Mouse (Mus musculus): ENCODE measurements around the gene Irgm2. TPM values are rescaled to one million over a fixed set of nuclear protein-coding genes. Genes with fewer than 3 reads are reported as not detected.

Gene Irgm2
- total RNA-seq, 1 experiment from 2014 or later, result 8.8 TPM

- ATAC-seq (replicated peaks; ENCODE audit: insufficient number of reproducible peaks, low FRiP score, low TSS enrichment, poor library complexity, severe bottlenecking), result peak; percentile 70
These were observed 39.7 kb downstream of the Irgm2 start for GRCm38 (mm10) chr11:58238840-58239791.

- no peak for ATAC-seq (replicated peaks; ENCODE audit: insufficient number of reproducible peaks, low FRiP score, low TSS enrichment, poor library complexity, severe bottlenecking)
These were observed 47.9 kb downstream of the Irgm2 start for GRCm38 (mm10) chr11:58247294-58247693.

GRCm38 (mm10) chr11:58249203-58249981, 50.0 kb downstream of the Irgm2 start:
- ATAC-seq (replicated peaks; ENCODE audit: insufficient number of reproducible peaks, low FRiP score, low TSS enrichment, poor library complexity, severe bottlenecking), result no peak

GRCm38 (mm10) chr11:58250550-58250949, 51.1 kb downstream of the Irgm2 start:
- ATAC-seq (replicated peaks; ENCODE audit: insufficient number of reproducible peaks, low FRiP score, low TSS enrichment, poor library complexity, severe bottlenecking), result no peak

- no peak for ATAC-seq (replicated peaks; ENCODE audit: insufficient number of reproducible peaks, low FRiP score, low TSS enrichment, poor library complexity, severe bottlenecking)
These were observed 55.0 kb downstream of the Irgm2 start for GRCm38 (mm10) chr11:58254411-58254810.

- ATAC-seq (replicated peaks; ENCODE audit: insufficient number of reproducible peaks, low FRiP score, low TSS enrichment, poor library complexity, severe bottlenecking), result no peak
These were observed 58.4 kb downstream of the Irgm2 start for GRCm38 (mm10) chr11:58257816-58258215.

GRCm38 (mm10) chr11:58260156-58260555, 60.7 kb downstream of the Irgm2 start:
- ATAC-seq (replicated peaks; ENCODE audit: insufficient number of reproducible peaks, low FRiP score, low TSS enrichment, poor library complexity, severe bottlenecking), result no peak

GRCm38 (mm10) chr11:58261826-58262225, 62.4 kb downstream of the Irgm2 start:
- ATAC-seq (replicated peaks; ENCODE audit: insufficient number of reproducible peaks, low FRiP score, low TSS enrichment, poor library complexity, severe bottlenecking), result no peak

GRCm38 (mm10) chr11:58262336-58262735, 62.9 kb downstream of the Irgm2 start:
- ATAC-seq (replicated peaks; ENCODE audit: insufficient number of reproducible peaks, low FRiP score, low TSS enrichment, poor library complexity, severe bottlenecking), result no peak

GRCm38 (mm10) chr11:58263516-58263915, 64.1 kb downstream of the Irgm2 start:
- no peak for ATAC-seq (replicated peaks; ENCODE audit: insufficient number of reproducible peaks, low FRiP score, low TSS enrichment, poor library complexity, severe bottlenecking)

- no peak for ATAC-seq (replicated peaks; ENCODE audit: insufficient number of reproducible peaks, low FRiP score, low TSS enrichment, poor library complexity, severe bottlenecking)
These were observed 65.1 kb downstream of the Irgm2 start for GRCm38 (mm10) chr11:58264546-58264945.

- ATAC-seq (replicated peaks; ENCODE audit: insufficient number of reproducible peaks, low FRiP score, low TSS enrichment, poor library complexity, severe bottlenecking), result no peak
These were observed 68.9 kb downstream of the Irgm2 start for GRCm38 (mm10) chr11:58268285-58268684.

Other genes with a start within 250 kb of the Irgm2 start
- 26.3 to 50.9 TPM (median 33.5 TPM) in 3 replicates for gene Larp1, start 190.6 kb upstream of the Irgm2 start, total RNA-seq (2017)
- not detected in 3 replicates for gene Gm12248, start 106.5 kb upstream of the Irgm2 start, total RNA-seq (2017)
- gene Cnot8, start 95.5 kb upstream of the Irgm2 start, total RNA-seq (2017), result 84.4 to 93.8 TPM (median 89.2 TPM) in 3 replicates
- gene Gemin5, start 31.1 kb upstream of the Irgm2 start, total RNA-seq (2017), result 7.1 to 12.0 TPM (median 7.2 TPM) in 3 replicates
- gene Mrpl22, start 28.0 kb upstream of the Irgm2 start, total RNA-seq (2017), result 19.8 to 46.1 TPM (median 30.4 TPM) in 3 replicates
- 18.7 to 31.1 TPM (median 19.5 TPM) in 3 replicates for gene Igtp, start 62 bp upstream of the Irgm2 start, total RNA-seq (2017)
- gene 4930438A08Rik, start 75.2 kb downstream of the Irgm2 start, total RNA-seq (2017), result not detected in 3 replicates
- 8.4 to 17.0 TPM (median 9.2 TPM) in 3 replicates for gene Zfp692, start 107.5 kb downstream of the Irgm2 start, total RNA-seq (2017)
- gene Zfp672, start 130.7 kb downstream of the Irgm2 start, total RNA-seq (2017), result 33.9 to 39.8 TPM (median 36.0 TPM) in 3 replicates
- gene Sh3bp5l, start 131.1 kb downstream of the Irgm2 start, total RNA-seq (2017), result 21.3 to 28.1 TPM (median 21.4 TPM) in 3 replicates
- not detected in 3 replicates for gene Lypd8, start 179.4 kb downstream of the Irgm2 start, total RNA-seq (2017)
- not detected in 3 replicates for gene 1810065E05Rik, start 221.5 kb downstream of the Irgm2 start, total RNA-seq (2017)
- gene Gm12253, start 232.9 kb downstream of the Irgm2 start, total RNA-seq (2017), result not detected in 3 replicates